Mouse (Mus musculus) olfactory bulb, adult 2 months (tissue): Measurements from ENCODE around the gene Prss33.

Source experiments
- CTCF ChIP-seq: fragments of 200-500 bp; IDR thresholded peaks from 2 replicates; pipeline ENCODE4 v1.5.1; 2012; ENCODE audit warnings: low read depth, mild to moderate bottlenecking, low read length, moderate library complexity; ENCODE audit not compliant: insufficient read depth
- POLR2A ChIP-seq: fragments of 200-500 bp; IDR thresholded peaks from 2 replicates; pipeline ENCODE4 v1.6.1; 2012; ENCODE audit warnings: mild to moderate bottlenecking, low read depth, low read length, moderate library complexity; ENCODE audit not compliant: insufficient read depth

DNA sequence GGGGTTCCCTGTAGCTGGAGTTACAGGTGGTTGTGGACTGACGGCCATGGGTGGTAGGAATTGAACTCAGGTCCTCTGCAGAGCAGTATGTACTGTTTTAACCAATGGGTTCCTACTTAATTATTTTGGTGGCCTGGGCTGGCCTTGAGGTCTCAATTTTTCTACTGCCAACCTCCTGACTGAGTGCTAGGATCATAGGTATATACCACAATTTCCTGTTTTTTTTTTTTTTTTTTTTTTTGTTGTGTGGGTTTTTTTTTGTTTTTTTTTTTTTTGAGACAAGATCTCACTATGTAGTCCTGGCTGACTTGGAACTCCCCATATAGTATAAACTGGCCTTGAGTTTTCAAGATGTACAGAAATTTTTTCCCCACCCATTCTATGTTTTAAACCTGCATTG lies 4.7 kb downstream of the Prss33 start:
- no peak for TF ChIP-seq CTCF
- TF ChIP-seq POLR2A, result no peak
